Mouse (Mus musculus) E14TG2a.4 (cell line): ENCODE data around the gene Setd7.
A peak's percentile ranks its signal among the peaks of the same experiment; 100 is the strongest.

Experiments used
- CTCF ChIP-seq: conservative IDR thresholded peaks from 2 replicates; pipeline ENCODE4 v1.5.1; 2014; ENCODE audit warnings: low read length
- NANOG ChIP-seq: IDR thresholded peaks from 2 replicates; pipeline ENCODE4 v1.6.1; 2014; ENCODE audit warnings: borderline replicate concordance, low read length, mixed read lengths
- POU5F1 ChIP-seq: IDR thresholded peaks from 2 replicates; pipeline ENCODE4 v1.6.1; 2014; ENCODE audit warnings: low read length, borderline replicate concordance

DNA sequence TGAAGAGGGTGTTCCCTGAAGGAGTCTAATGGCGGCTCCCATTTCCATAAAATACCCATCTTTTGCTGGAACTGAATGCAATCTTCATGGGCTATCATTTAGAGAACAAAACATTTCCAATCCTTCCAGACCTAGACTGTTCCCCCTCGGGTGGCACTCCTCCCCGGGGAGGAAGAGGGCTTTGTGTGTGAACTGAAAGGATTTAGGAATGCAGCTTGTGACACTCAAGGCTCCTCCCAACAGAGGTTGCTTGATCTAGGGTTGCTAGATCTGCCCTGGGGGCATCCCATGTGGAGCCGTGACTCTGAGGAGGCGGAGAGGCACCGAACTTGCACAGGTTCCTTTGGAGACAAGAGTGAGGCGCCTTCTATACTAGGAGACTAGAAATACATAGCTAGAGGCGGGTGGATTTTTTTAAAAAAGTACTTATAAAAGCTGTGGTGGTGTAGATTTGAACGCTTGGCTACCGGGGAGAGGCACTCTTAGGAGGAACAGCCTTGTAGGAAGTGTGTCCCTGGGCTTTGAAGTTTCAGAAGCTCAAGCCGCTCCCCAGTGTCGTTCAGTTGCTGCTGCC, 38.5 kb upstream of the Setd7 start:
- TF ChIP-seq CTCF (no peak), POU5F1 (no peak), NANOG (peak; percentile 66)
